Mouse (Mus musculus) intestine, embryonic 14.5 days (tissue): ENCODE results near the gene Zdhhc15. TPM values are rescaled to one million over a fixed set of nuclear protein-coding genes. Genes with fewer than 3 reads are reported as not detected.

Source experiments
- ATAC-seq: fragments of 200-750 bp; cut with Nextera tagmentation; replicated peaks from 2 replicates; pipeline ENCODE4 v1.8.0; 2017; ENCODE audit warnings: low read depth, moderate number of reproducible peaks, moderate TSS enrichment, moderate library complexity; ENCODE audit not compliant: low FRiP score, low TSS enrichment
- DNase-seq: peaks from one replicate; pipeline ENCODE4 v3.0.0-alpha.2; 2018; ENCODE audit warnings: low spot score
- H3K27ac ChIP-seq: fragments of 300-500 bp; sonication (generic); 2 replicates; pipeline ENCODE4 v1.5.1; 2014; ENCODE audit warnings: low read depth, mild to moderate bottlenecking, control low read depth
- H3K27me3 ChIP-seq: fragments of 300-500 bp; sonication (generic); replicated peaks from 2 replicates; pipeline ENCODE4 v1.6.1; 2014; ENCODE audit warnings: low read length, control low read depth; ENCODE audit not compliant: control insufficient read depth, insufficient read depth
- H3K36me3 ChIP-seq: fragments of 300-500 bp; sonication (generic); 2 replicates; pipeline ENCODE4 v1.6.1; 2014; ENCODE audit warnings: low read length, control low read depth; ENCODE audit not compliant: control insufficient read depth, insufficient read depth
- H3K4me1 ChIP-seq: fragments of 300-500 bp; sonication (generic); replicated peaks from 2 replicates; pipeline ENCODE4 v1.6.1; 2014; ENCODE audit warnings: low read length, control low read depth, mixed read lengths; ENCODE audit not compliant: control insufficient read depth, insufficient read depth
- H3K4me2 ChIP-seq: fragments of 300-500 bp; sonication (generic); 2 replicates; pipeline ENCODE4 v1.6.1; 2014; ENCODE audit warnings: low read length
- H3K4me3 ChIP-seq: fragments of 300-500 bp; sonication (generic); 2 replicates; pipeline ENCODE4 v1.5.1; 2014; ENCODE audit warnings: low read depth, low read length, control low read depth, mixed read lengths
- H3K9ac ChIP-seq: fragments of 300-500 bp; sonication (generic); 2 replicates; pipeline ENCODE4 v1.6.1; 2014; ENCODE audit warnings: mild to moderate bottlenecking, low read length
- H3K9me3 ChIP-seq: fragments of 300-500 bp; sonication (generic); 2 replicates; pipeline ENCODE4 v1.6.1; 2016; ENCODE audit warnings: low read length, control low read depth; ENCODE audit not compliant: control insufficient read depth
- WGBS: fragments of 180-500 bp; shearing (Covaris S2); extraction: QIAGEN DNeasy Blood & Tissue Kit; methylation state at CpG from one replicate; pipeline ENCODE4 v1.1.7; 2014; 5-methylcytosine and 5-hydroxymethylcytosine counted together
- polyA plus RNA-seq: library from polyadenylated mRNA; unstranded; fragments of >200 nt; fragmentation: Nextera tagmentation; extraction: Ambion mirVana; gene quantifications from 2 replicates; pipeline ENCODE4 v1.2.1, GENCODE M21; 2014

Zdhhc15 gene
- polyA plus RNA-seq, 1 experiment from 2014 or later = 11.6 TPM

GRCm38 (mm10) chrX:104567497-104567896 is 103.4 kb downstream of the Zdhhc15 start:
- Histone ChIP-seq H3K4me1 (no peaks in the 10 kb centered on the region), H3K9me3 (no peaks in the 10 kb centered on the region), H3K36me3 (no peaks in the 10 kb centered on the region), H3K27ac (no peak overlapping the region), H3K9ac (no peak overlapping the region), H3K27me3 (peaks cover 7% of the 10 kb centered on the region; the same call in 1 of the 2 replicates), H3K4me3 (no peak overlapping the region), H3K4me2 (no peak overlapping the region)
- no peak for DNase-seq
- 58% methylated on average over 3 of the region's 3 CpGs for WGBS
- ATAC-seq = no peak

GRCm38 (mm10) chrX:104545283-104545682 is 125.6 kb downstream of the Zdhhc15 start:
- H3K27ac ChIP-seq = no peak overlapping the region
- no peak overlapping the region for H3K9ac ChIP-seq
- H3K36me3 ChIP-seq = no peaks in the 10 kb centered on the region
- 100% methylated on average over 1 of the region's 1 CpGs for whole genome bisulfite sequencing
- no peak for DNase-seq
- H3K4me2 ChIP-seq = no peak overlapping the region
- peaks cover 2% of the 10 kb centered on the region; the same call in 1 of the 2 replicates for H3K27me3 ChIP-seq
- ATAC-seq = no peak
- H3K4me1 ChIP-seq = no peaks in the 10 kb centered on the region
- H3K4me3 ChIP-seq = no peak overlapping the region
- no peaks in the 10 kb centered on the region for H3K9me3 ChIP-seq

DNA sequence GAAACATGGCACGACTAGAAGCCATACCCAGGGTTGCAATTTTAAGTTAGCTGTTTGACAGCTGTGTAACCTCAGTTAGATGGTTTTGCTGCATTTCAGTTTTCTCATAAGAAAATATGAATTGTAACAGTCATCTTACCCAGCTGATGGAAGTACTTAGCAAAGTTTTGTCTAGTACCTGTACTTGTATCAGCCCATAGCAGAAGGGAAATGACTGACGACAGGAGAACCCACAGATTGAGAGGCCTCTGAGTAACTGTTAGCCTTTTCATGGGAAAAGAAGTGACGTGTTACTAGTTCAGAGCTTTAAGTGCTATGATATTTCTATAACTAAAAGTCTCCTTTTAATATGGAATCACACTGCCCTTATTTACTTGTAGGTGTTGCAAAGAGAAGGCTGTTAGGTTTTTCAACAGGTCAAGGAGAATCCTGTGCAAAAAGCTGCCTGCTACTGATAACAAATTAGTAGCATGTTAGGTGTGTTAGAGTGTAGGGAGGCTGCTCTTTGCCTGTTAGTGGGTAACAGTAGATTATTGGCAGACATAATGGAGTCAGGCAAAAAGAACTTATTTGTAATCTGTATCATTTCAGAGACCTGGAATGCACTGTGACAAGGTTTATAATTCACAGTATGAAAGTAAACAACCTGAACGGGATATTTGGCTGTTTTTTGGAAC is 126.8 kb downstream of the Zdhhc15 start:
- no peaks in the 10 kb centered on the region for H3K9me3 ChIP-seq
- H3K9ac ChIP-seq = no peak overlapping the region
- no peak for ATAC-seq
- no peaks in the 10 kb centered on the region for H3K4me1 ChIP-seq
- 68% methylated on average over 4 of the region's 4 CpGs for WGBS
- peaks cover 2% of the 10 kb centered on the region; the same call in 1 of the 2 replicates for H3K27me3 ChIP-seq
- no peak overlapping the region for H3K4me2 ChIP-seq
- no peak for DNase-seq
- no peak overlapping the region for H3K4me3 ChIP-seq
- no peaks in the 10 kb centered on the region for H3K36me3 ChIP-seq
- no peak overlapping the region for H3K27ac ChIP-seq

DNA sequence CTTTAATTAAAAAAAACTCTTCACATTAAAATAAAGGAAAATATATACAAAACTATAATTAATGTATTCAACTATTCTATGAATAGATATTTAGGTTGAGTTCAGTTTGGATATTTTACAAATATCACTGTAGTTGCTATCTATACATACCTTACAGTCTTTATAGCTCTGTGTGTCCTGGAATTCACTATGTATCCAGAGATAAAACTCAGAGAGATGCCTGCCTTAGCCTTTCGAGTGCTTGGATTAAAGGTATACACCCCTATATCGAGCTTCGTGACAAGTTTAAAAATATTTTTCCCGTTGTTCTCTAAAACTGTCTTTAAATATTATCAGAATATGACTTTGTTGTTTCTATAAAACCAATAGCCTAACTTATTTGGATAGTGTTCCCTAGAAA is 128.2 kb downstream of the Zdhhc15 start:
- H3K36me3 ChIP-seq = no peaks in the 10 kb centered on the region
- H3K27ac ChIP-seq = no peak overlapping the region
- no peaks in the 10 kb centered on the region for H3K4me1 ChIP-seq
- H3K9me3 ChIP-seq = no peaks in the 10 kb centered on the region
- 88% methylated on average over 4 of the region's 4 CpGs for WGBS
- no peak overlapping the region for H3K9ac ChIP-seq
- ATAC-seq = no peak
- H3K4me3 ChIP-seq = no peak overlapping the region
- H3K27me3 ChIP-seq = no peaks in the 10 kb centered on the region; the same call in 1 of the 2 replicates
- no peak for DNase-seq
- H3K4me2 ChIP-seq = no peak overlapping the region

- Histone ChIP-seq H3K4me1 (no peaks in the 10 kb centered on the region), H3K27me3 (0 out of 2 replicates have a peak, but pooled peaks cover 4% of the 10 kb centered on the region), H3K27ac (no peak overlapping the region), H3K9ac (no peak overlapping the region), H3K9me3 (no peaks in the 10 kb centered on the region), H3K4me3 (no peak overlapping the region), H3K4me2 (no peak overlapping the region), H3K36me3 (no peaks in the 10 kb centered on the region; the same call in 1 of the 2 replicates)
- DNase-seq = no peak
- 94% methylated on average over 5 of the region's 5 CpGs for WGBS
- no peak for ATAC-seq
Measured at GRCm38 (mm10) chrX:104501765-104502164, 169.1 kb downstream of the Zdhhc15 start.

DNA sequence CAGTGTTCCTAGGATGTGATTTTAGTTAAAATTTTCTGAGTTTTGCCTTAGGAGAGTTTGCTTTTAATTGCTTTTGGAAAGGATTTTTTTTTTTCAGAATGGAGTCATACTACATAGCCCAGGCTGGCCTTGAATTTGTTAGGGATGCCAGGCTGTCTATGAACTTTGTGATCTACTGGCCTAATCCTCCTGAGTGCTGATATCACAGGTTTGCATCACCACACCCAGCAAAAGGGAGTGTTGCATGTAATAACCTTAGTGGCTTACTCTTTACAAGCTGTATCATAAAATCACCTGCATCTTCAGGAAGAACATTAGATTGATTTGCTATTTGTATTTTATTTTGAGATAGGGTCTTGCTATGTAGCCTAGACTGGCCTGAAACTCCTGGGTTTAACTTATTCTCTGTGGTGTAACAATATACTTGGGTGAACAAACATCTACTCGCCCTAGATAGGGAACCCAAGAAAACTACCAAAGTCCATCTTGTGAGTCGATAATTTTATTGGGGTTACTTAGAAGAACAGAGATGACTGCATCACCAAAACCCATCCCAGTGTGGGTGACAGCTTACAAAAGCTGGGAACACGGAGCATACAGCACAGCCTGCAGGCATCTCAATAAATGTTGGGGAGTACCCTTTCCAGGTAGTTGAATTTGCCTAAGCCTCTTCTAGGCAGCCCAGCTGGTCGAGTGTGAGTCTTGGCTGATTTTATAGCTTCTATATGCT is 181.1 kb downstream of the Zdhhc15 start:
- Histone ChIP-seq H3K4me2 (no peak overlapping the region), H3K9me3 (no peaks in the 10 kb centered on the region), H3K27me3 (no peaks in the 10 kb centered on the region), H3K9ac (no peak overlapping the region), H3K36me3 (no peaks in the 10 kb centered on the region), H3K4me3 (no peak overlapping the region), H3K27ac (no peak overlapping the region), H3K4me1 (no peaks in the 10 kb centered on the region)
- WGBS = 41% methylated on average over 4 of the region's 4 CpGs
- ATAC-seq (no peak), DNase-seq (no peak)

DNA sequence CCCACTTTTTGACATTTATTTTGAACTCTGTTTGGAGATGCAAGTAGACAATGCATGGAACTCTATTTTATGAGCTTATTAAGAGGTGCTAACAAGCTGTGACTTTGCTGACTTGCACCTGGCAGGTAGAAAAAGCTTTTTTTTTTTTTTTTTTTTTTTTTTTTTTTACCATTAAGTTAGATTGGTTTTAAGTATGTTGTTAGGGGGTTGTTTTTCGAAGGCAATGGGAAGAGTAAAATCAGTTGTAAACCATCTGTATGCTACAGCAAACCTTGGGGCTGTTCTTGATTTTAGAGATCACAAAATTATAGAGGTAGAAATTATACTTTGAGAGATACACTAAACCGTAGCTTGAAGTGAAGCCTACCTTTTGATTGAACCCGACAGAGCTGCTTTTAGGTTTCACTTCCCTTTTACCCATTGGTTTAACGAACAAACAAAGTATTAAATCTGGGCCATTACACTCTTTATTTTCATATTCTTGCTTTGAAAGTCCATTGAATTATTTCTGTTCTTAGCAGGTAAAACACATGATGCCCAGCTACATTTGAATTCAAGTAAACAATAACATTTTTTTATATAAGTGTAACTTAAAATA is 181.9 kb downstream of the Zdhhc15 start:
- ATAC-seq (no peak), DNase-seq (no peak)
- no peaks in the 10 kb centered on the region for H3K4me1 ChIP-seq
- no peaks in the 10 kb centered on the region for H3K9me3 ChIP-seq
- H3K27me3 ChIP-seq = no peaks in the 10 kb centered on the region
- WGBS = 76% methylated on average over 4 of the region's 4 CpGs
- H3K36me3 ChIP-seq = no peaks in the 10 kb centered on the region
- no peak overlapping the region for H3K9ac ChIP-seq
- no peak overlapping the region for H3K4me3 ChIP-seq
- H3K4me2 ChIP-seq = no peak overlapping the region
- no peak overlapping the region for H3K27ac ChIP-seq

- no peaks in the 10 kb centered on the region for H3K9me3 ChIP-seq
- no peak overlapping the region for H3K27ac ChIP-seq
- H3K4me1 ChIP-seq = no peaks in the 10 kb centered on the region
- WGBS = 69% methylated on average over 3 of the region's 3 CpGs
- DNase-seq = no peak
- no peaks in the 10 kb centered on the region for H3K36me3 ChIP-seq
- no peak overlapping the region for H3K9ac ChIP-seq
- ATAC-seq = no peak
- H3K4me3 ChIP-seq = no peak overlapping the region
- H3K27me3 ChIP-seq = 0 out of 2 replicates have a peak, but pooled peaks cover 3% of the 10 kb centered on the region
- no peak overlapping the region for H3K4me2 ChIP-seq
Measured at GRCm38 (mm10) chrX:104488036-104488435, 182.8 kb downstream of the Zdhhc15 start.
